Mouse (Mus musculus) midbrain, postnatal 0 days (tissue): Measurements from ENCODE around the gene Gdf2. TPM values are rescaled to one million over a fixed set of nuclear protein-coding genes. Genes with fewer than 3 reads are reported as not detected.

Experiments
- ATAC-seq: fragments of 200-750 bp; cut with Nextera tagmentation; 2 replicates; pipeline ENCODE4 v1.8.0; 2017; ENCODE audit warnings: moderate number of reproducible peaks, mild to moderate bottlenecking, moderate TSS enrichment, moderate library complexity; ENCODE audit not compliant: low FRiP score
- DNase-seq: peaks from one replicate; pipeline ENCODE4 v3.0.0-alpha.2; 2015; ENCODE audit warnings: low spot score
- H3K27ac ChIP-seq: fragments of 300-500 bp; sonication (generic); 2 replicates; pipeline ENCODE4 v1.5.1; 2014; ENCODE audit warnings: low read depth, mild to moderate bottlenecking, low read length, mixed read lengths
- H3K27me3 ChIP-seq: fragments of 300-500 bp; sonication (generic); 2 replicates; pipeline ENCODE4 v1.6.1; 2014; ENCODE audit warnings: low read length, control low read depth, mixed read lengths; ENCODE audit not compliant: insufficient read depth
- H3K36me3 ChIP-seq: fragments of 300-500 bp; sonication (generic); 2 replicates; pipeline ENCODE4 v1.6.1; 2014; ENCODE audit warnings: low read length, control low read depth, mixed read lengths; ENCODE audit not compliant: insufficient read depth
- H3K4me1 ChIP-seq: fragments of 300-500 bp; sonication (generic); 2 replicates; pipeline ENCODE4 v1.6.1; 2014; ENCODE audit warnings: mild to moderate bottlenecking, control low read depth, antibody characterized with exemption, low read length, mixed read lengths; ENCODE audit not compliant: insufficient read depth
- H3K4me2 ChIP-seq: fragments of 300-500 bp; sonication (generic); 2 replicates; pipeline ENCODE4 v1.6.1; 2014; ENCODE audit warnings: low read depth, mild to moderate bottlenecking, low read length, mixed read lengths; ENCODE audit not compliant: poor library complexity, severe bottlenecking
- H3K4me3 ChIP-seq: fragments of 300-500 bp; sonication (generic); 2 replicates; pipeline ENCODE4 v1.5.1; 2014; ENCODE audit warnings: low read depth, mild to moderate bottlenecking, low read length, moderate library complexity
- H3K9ac ChIP-seq: fragments of 300-500 bp; sonication (generic); replicated peaks from 2 replicates; pipeline ENCODE4 v1.6.1; 2014; ENCODE audit warnings: mild to moderate bottlenecking, low read length, moderate library complexity, mixed read lengths; ENCODE audit not compliant: poor library complexity, severe bottlenecking
- H3K9me3 ChIP-seq: fragments of 300-500 bp; sonication (generic); 2 replicates; pipeline ENCODE4 v1.6.1; 2016; ENCODE audit warnings: low read length, control low read depth
- CTCF ChIP-seq: IDR thresholded peaks from 2 replicates; pipeline ENCODE4 v1.5.1; 2016; ENCODE audit warnings: antibody characterized with exemption, mild to moderate bottlenecking
- WGBS: fragments of 180-500 bp; shearing (Covaris S2); extraction: QIAGEN DNeasy Blood & Tissue Kit; methylation state at CpG from one replicate; pipeline ENCODE4 v1.1.7; 2014; 5-methylcytosine and 5-hydroxymethylcytosine counted together
- polyA plus RNA-seq: library from polyadenylated mRNA; unstranded; fragments of >200 nt; fragmentation: Nextera tagmentation; extraction: Ambion mirVana; gene quantifications from 2 replicates; pipeline ENCODE4 v1.2.1, GENCODE M21; 2015
- total RNA-seq: library from RNA; depleted of rRNA; stranded (reverse); fragments of >200 nt; gene quantifications from 2 replicates; pipeline ENCODE4 v1.2.3, GENCODE M21; 2014

Gene Gdf2
- total and polyA plus RNA-seq, 2 experiments from 2014 or later = 0.11 TPM; not detected in 1

- ATAC-seq = no peak
These were observed 18.0 kb downstream of the Gdf2 start for GRCm38 (mm10) chr14:33958841-33959240.

DNA sequence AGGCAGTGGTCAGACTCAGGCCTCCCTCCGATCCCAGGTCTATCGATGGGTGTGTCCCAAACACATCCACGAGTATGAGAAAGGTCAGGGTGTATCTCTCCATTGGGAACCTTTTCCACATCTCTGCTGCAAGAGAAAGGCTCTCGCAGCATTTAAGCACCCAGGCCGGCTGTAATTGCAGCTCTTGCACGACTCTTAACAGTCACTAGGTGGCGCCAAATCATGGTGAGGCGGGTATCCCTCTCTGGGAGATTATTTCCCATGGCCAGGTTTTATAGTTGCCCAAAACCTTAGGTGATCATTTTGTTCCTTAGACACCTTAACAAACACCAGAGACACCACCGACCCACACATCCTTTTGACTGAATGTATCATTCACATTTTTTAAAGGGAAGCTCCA, 18.5 kb downstream of the Gdf2 start:
- DNase-seq (peak; percentile 72), ATAC-seq (no peak)
- Histone ChIP-seq H3K9me3 (no peaks in the 10 kb centered on the region), H3K4me2 (no peak overlapping the region), H3K27me3 (no peaks in the 10 kb centered on the region), H3K9ac (no peak overlapping the region), H3K4me3 (no peak overlapping the region), H3K36me3 (no peaks in the 10 kb centered on the region), H3K4me1 (no peaks in the 10 kb centered on the region), H3K27ac (no peak overlapping the region)
- peak; percentile 78 for TF ChIP-seq CTCF
- WGBS = 21% methylated on average over 9 of the region's 9 CpGs

More at GRCm38 (mm10) chr14:33958841-33959240, 18.0 kb downstream of the Gdf2 start:
- no peak for DNase-seq
- no peak for TF ChIP-seq CTCF
- H3K27me3 ChIP-seq = no peaks in the 10 kb centered on the region
- H3K4me2 ChIP-seq = no peak overlapping the region
- H3K9ac ChIP-seq = no peak overlapping the region
- no peak overlapping the region for H3K4me3 ChIP-seq
- H3K4me1 ChIP-seq = no peaks in the 10 kb centered on the region
- 54% methylated on average over 3 of the region's 3 CpGs for WGBS
- no peak overlapping the region for H3K27ac ChIP-seq
- no peaks in the 10 kb centered on the region for H3K36me3 ChIP-seq
- no peaks in the 10 kb centered on the region for H3K9me3 ChIP-seq

- Histone ChIP-seq H3K27ac (no peak overlapping the region), H3K36me3 (no peaks in the 10 kb centered on the region), H3K4me3 (no peak overlapping the region)
These were observed 24.8 kb downstream of the Gdf2 start for GRCm38 (mm10) chr14:33965675-33966074.

DNA sequence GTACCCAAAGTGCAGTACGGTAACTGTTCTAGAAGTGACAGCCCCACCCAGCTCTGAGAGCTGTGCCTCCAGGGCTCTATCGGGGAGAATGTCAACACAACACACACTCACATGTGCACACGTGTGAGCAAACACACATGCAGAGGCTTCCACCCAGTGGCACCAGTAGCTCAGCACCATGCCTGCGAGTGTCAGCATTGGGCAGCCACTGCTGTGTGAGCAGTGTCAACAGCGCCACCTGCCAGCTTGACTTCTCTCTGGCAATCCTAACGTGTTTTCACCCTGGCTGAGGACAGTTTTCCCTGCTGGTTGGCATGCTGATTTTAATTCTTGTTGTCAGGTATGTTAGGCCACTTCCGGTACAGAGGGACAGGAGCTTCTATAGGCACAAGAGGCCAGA, 31.8 kb downstream of the Gdf2 start:
- H3K36me3 ChIP-seq = no peaks in the 10 kb centered on the region

More at GRCm38 (mm10) chr14:33965675-33966074, 24.8 kb downstream of the Gdf2 start:
- no peaks in the 10 kb centered on the region for H3K4me1 ChIP-seq
- TF ChIP-seq CTCF = no peak
- no peaks in the 10 kb centered on the region for H3K27me3 ChIP-seq
- WGBS = 59% methylated on average over 7 of the region's 7 CpGs
- DNase-seq = no peak
- ATAC-seq = no peak
- H3K9ac ChIP-seq = no peak overlapping the region
- H3K9me3 ChIP-seq = no peaks in the 10 kb centered on the region
- H3K4me2 ChIP-seq = no peak overlapping the region

GRCm38 (mm10) chr14:33974752-33975151, 33.9 kb downstream of the Gdf2 start:
- H3K9me3 ChIP-seq = no peaks in the 10 kb centered on the region
- no peaks in the 10 kb centered on the region for H3K36me3 ChIP-seq
- H3K4me1 ChIP-seq = no peaks in the 10 kb centered on the region
- ATAC-seq = peak; percentile 52; the same call in 1 of the 2 replicates
- DNase-seq = peak; percentile 40
- no peak for TF ChIP-seq CTCF
- no peaks in the 10 kb centered on the region for H3K27me3 ChIP-seq
- no peak overlapping the region for H3K9ac ChIP-seq
- H3K4me2 ChIP-seq = no peak overlapping the region
- no peak overlapping the region for H3K27ac ChIP-seq
- 58% methylated on average over 5 of the region's 5 CpGs for WGBS
- no peak overlapping the region for H3K4me3 ChIP-seq

More for the DNA sequence above, 31.8 kb downstream of the Gdf2 start:
- Histone ChIP-seq H3K4me3 (no peak overlapping the region), H3K9ac (no peak overlapping the region), H3K27me3 (no peaks in the 10 kb centered on the region), H3K4me2 (no peak overlapping the region), H3K4me1 (no peaks in the 10 kb centered on the region), H3K9me3 (no peaks in the 10 kb centered on the region), H3K27ac (no peak overlapping the region)
- peak; percentile 70 for TF ChIP-seq CTCF
- DNase-seq (peak; percentile 63), ATAC-seq (no peak)
- 51% methylated on average over 7 of the region's 7 CpGs for WGBS

GRCm38 (mm10) chr14:33977748-33978147, 36.9 kb downstream of the Gdf2 start:
- Histone ChIP-seq H3K27ac (no peak overlapping the region), H3K4me2 (peak overlapping the region; percentile 55), H3K4me1 (no peaks in the 10 kb centered on the region), H3K36me3 (no peaks in the 10 kb centered on the region), H3K9ac (peak overlapping the region; percentile 44; the same call in 1 of the 2 replicates), H3K27me3 (no peaks in the 10 kb centered on the region), H3K9me3 (no peaks in the 10 kb centered on the region), H3K4me3 (peak overlapping the region; percentile 35)
- DNase-seq (peak; percentile 33), ATAC-seq (no peak)
- TF ChIP-seq CTCF = no peak
- WGBS = 26% methylated on average over 7 of the region's 7 CpGs
